Mouse (Mus musculus) frontal cortex, adult (tissue): ENCODE measurements around the gene Sacs.

Source experiments
- ATAC-seq: cut with Nextera tagmentation; 2 replicates; pipeline ENCODE4 v1.9.2; 2017; ENCODE audit warnings: mild to moderate bottlenecking, moderate library complexity, mixed read lengths; ENCODE audit not compliant: low TSS enrichment

The Sacs gene

GRCm38 (mm10) chr14:61160920-61161319 lies 22.7 kb downstream of the Sacs start:
- no peak for ATAC-seq

GRCm38 (mm10) chr14:61161367-61162334 lies 23.4 kb downstream of the Sacs start:
- ATAC-seq, result peak; percentile 50

- no peak for ATAC-seq
These were observed 26.2 kb downstream of the Sacs start for GRCm38 (mm10) chr14:61164461-61164860.

- ATAC-seq, result no peak
These were observed 27.7 kb downstream of the Sacs start for GRCm38 (mm10) chr14:61165929-61166328.

- no peak for ATAC-seq
These were observed 33.2 kb downstream of the Sacs start for GRCm38 (mm10) chr14:61171261-61171970.

- ATAC-seq, result peak; percentile 92
These were observed 34.4 kb downstream of the Sacs start for GRCm38 (mm10) chr14:61172548-61173158.

DNA sequence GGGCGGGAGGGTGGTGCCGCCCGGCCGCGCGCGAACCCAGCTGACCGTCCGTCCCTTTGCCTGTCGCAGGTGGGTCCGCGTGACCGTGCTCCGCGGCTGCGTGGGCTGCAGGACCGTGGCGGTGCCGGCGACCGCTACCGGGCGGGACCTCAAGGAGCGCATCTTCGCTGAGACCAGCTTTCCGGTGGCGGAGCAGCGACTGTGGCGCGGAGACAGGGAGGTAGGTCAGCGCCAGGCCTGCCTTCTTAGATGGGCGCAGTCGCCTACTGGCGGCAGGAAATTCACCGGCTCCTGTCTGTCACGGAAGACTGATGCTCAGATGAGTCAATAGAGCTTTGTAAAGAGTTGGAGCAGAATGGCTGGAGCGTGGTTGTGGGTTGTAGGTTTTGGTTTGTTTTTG lies 35.0 kb downstream of the Sacs start:
- ATAC-seq, result peak; percentile 58

DNA sequence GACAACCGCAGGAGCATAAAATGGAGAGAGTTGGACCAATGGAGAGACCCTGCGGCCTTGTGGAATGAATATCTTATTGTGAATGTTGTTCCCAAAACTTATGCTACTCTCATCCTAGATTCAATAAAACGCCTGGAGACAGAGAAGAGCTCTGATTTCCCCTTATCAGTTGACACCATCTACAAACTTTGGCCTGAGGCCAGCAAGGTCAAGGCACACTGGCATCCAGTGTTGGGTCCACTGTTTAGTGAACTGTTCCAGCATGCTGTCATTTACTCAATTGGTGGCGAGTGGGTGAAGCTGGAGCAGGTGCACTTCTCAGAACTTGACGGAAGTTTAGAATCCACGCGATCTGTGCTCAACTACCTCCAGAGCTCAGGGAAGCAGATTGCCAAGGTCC lies 53.6 kb downstream of the Sacs start:
- no peak for ATAC-seq

- no peak for ATAC-seq
These were observed 54.1 kb downstream of the Sacs start for GRCm38 (mm10) chr14:61192326-61192725.

DNA sequence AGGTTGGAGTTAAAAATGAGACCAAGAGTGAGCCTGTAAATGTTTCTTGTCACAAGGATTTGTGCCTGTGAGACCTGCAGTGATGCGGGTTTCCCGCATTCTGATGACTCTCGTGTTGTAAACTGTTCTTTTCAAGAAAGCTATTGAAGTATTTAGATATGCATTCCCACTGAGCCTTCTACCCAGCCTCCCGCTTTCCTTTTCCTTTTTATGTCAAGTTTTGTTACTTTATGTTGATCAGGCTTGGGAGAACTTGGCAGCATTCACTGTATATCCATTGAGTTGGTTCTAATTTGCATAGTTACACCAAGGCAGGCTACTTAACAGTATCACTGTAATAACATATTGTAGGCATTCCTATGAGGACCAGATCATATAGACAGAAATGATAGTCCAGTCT lies 56.2 kb downstream of the Sacs start:
- ATAC-seq, result peak; percentile 48; the same call in 1 of the 2 replicates

DNA sequence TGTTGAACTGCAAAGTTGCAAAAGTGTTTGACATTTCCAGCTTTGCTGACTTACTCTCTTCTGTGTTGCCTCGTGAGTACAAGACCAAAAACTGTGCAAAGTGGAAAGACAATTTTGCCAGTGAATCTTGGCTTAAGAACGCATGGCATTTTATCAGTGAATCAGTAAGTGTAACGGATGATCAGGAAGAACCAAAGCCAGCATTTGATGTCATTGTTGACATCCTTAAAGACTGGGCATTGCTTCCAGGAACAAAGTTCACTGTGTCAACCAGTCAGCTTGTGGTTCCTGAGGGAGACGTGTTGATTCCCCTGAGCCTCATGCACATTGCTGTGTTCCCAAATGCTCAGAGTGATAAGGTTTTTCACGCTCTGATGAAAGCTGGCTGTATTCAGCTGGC lies 71.9 kb downstream of the Sacs start:
- no peak for ATAC-seq

GRCm38 (mm10) chr14:61211754-61212153 lies 73.5 kb downstream of the Sacs start:
- no peak for ATAC-seq

GRCm38 (mm10) chr14:61221166-61221565 lies 82.9 kb downstream of the Sacs start:
- no peak for ATAC-seq

- ATAC-seq, result no peak
These were observed 84.2 kb downstream of the Sacs start for GRCm38 (mm10) chr14:61222506-61222905.

GRCm38 (mm10) chr14:61223740-61224139 lies 85.5 kb downstream of the Sacs start:
- peak; percentile 90 for ATAC-seq

DNA sequence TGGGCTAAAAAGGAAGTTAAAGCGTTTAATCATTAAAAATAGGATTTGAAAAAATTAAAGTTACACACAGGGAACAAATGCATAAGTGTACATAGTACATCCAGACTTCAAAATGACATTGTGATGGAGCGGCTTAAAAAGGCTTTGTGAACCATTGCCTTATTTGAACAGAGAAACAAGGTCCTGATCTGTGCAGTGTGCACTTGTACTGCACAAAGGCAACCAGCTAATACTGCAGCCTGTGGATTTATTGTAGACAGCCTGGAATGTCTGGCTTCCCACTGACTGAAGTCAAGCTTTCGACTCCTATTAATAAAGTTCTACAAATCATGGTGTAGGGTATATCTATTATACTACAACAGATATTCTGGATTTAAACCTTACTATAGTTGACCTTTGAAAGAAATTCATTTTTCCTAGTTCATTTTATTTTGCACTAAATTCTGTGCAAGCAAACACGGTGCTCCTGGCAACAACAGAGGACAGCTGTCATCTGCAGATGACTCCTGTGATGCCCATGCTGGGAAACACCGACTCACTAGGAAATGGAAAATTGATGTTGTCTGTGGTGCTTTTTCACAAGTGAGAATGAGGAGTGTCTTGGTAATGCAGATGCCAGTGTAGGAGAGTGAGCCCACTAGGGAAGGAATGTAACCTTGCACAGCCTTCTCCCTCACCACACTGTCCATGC lies 86.3 kb downstream of the Sacs start:
- ATAC-seq, result no peak

DNA sequence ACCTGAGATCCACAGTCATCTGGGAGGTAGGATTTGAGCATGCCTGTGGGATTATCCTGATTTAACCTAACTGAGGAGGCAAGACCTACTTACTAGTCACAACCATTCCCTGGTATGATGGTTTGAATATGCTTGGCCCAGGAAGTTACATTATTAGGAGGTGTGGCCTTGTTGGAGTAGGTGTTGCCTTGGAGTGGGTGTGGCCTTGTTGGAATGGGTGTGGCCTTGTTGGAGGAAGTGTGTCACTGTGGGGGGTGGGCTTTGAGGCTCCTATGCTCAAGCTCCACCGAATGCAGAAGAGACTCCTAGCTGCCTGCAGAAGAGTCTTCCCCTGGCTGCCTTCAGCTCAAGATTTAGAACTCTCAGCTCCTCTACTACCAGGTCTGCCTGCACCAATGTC lies 87.9 kb downstream of the Sacs start:
- no peak for ATAC-seq

GRCm38 (mm10) chr14:61229763-61230162 lies 91.5 kb downstream of the Sacs start:
- no peak for ATAC-seq

DNA sequence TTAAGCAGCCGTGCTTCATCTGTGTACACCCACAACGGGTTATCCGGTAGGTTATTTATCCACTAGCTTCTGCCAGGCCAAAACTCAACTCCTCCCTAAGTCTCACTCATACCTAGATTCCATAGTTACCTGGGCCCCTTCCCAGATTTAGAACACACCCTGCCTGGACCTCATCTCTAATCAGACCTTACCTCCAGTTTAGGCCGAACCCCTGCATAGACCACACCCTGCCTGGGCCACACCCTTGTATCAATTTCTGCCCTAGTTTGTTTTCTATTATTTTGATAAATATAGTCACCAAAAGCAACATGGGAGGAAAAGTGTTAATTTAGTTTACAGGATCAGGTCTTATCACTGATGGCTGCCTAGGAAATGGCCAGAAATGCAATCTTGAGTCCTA lies 91.9 kb downstream of the Sacs start:
- ATAC-seq, result no peak

GRCm38 (mm10) chr14:61232016-61232568 lies 93.8 kb downstream of the Sacs start:
- no peak for ATAC-seq

DNA sequence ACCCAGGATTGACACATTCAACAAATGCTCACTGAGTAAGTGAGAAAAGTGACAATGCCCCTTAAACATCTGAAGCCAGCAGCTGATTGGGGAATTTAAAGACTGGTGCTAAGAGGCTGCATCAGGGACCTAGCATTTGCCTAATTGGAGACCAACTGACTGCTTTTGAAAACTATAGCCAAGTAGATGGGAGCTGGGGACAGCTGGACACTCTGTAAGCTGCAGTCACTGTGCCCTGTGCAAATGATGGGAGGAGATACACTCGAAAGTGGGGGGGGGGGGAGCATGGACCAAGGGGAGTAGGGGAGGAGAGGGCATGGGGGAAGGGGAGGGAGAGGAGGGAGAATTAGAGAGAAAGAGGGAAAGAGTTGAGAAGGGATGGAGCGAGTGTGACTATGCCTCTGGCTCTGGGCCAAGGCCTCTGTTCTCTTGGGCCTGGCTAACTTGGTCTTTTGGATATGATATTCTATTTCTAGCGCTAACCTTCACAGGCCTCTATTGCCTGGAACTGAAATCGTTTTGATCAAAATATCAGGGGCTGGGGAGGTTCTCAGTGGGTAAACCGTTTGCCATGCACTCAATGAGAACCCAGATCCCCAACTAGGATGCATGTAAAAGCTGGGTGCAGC lies 97.7 kb downstream of the Sacs start:
- ATAC-seq, result no peak
